Mouse (Mus musculus) limb, embryonic 13.5 days (tissue): ENCODE measurements at regions not wholly inside any gene's neighbourhood (a gene's known extent, or its start where the extent isn't known, plus 50 kb on each side); places are given as distances from the start of the nearest gene placed in this dataset.

Source experiments
- ATAC-seq: fragments of 200-750 bp; cut with Nextera tagmentation; 2 replicates; pipeline ENCODE4 v1.8.0; 2017; ENCODE audit warnings: low read depth, moderate number of reproducible peaks, moderate TSS enrichment; ENCODE audit not compliant: low FRiP score
- H3K27ac ChIP-seq: fragments of 300-500 bp; sonication (generic); 2 replicates; pipeline ENCODE4 v1.5.1; 2015; ENCODE audit warnings: inconsistent platforms, mild to moderate bottlenecking, moderate library complexity
- H3K27me3 ChIP-seq: fragments of 300-500 bp; sonication (generic); 2 replicates; pipeline ENCODE4 v1.6.1; 2015; ENCODE audit warnings: mild to moderate bottlenecking, inconsistent platforms
- H3K36me3 ChIP-seq: fragments of 300-500 bp; sonication (generic); 2 replicates; pipeline ENCODE4 v1.6.1; 2015; ENCODE audit warnings: inconsistent platforms, mild to moderate bottlenecking, moderate library complexity
- H3K4me1 ChIP-seq: fragments of 300-500 bp; sonication (generic); 2 replicates; pipeline ENCODE4 v1.6.1; 2015; ENCODE audit warnings: inconsistent platforms
- H3K4me2 ChIP-seq: fragments of 300-500 bp; sonication (generic); replicated peaks from 2 replicates; pipeline ENCODE4 v1.6.1; 2015; ENCODE audit warnings: inconsistent platforms, mild to moderate bottlenecking, moderate library complexity
- H3K4me3 ChIP-seq: fragments of 300-500 bp; sonication (generic); 2 replicates; pipeline ENCODE4 v1.5.1; 2015; ENCODE audit warnings: moderate library complexity, mild to moderate bottlenecking, inconsistent platforms
- H3K9ac ChIP-seq: fragments of 300-500 bp; sonication (generic); 2 replicates; pipeline ENCODE4 v1.6.1; 2015; ENCODE audit warnings: mild to moderate bottlenecking, inconsistent platforms
- H3K9me3 ChIP-seq: fragments of 300-500 bp; sonication (generic); 2 replicates; pipeline ENCODE4 v1.6.1; 2016; ENCODE audit warnings: inconsistent platforms
- WGBS: fragments of 180-500 bp; shearing (Covaris S2); methylation state at CpG from one replicate; pipeline ENCODE4 v1.1.7; 2015; 5-methylcytosine and 5-hydroxymethylcytosine counted together

DNA sequence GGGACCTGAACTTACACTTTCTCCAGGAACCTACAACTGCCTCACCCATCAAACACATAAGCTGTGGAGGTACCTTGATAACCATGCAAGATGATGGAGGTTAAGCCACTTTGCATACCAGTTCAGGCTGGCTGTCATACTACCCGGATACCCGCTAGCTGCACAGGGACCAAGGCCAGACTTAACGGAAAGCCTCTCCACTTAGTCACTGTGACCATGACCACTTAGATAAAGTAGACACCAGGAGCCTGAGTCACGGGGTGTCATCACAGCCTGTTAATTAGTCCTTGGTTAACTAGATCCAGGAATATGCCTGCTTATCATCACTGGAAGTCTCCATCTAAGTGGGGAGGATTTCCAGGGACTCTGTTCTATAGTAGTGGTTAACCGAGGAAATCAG lies 124.7 kb downstream of the Aipl1 start:
- Histone ChIP-seq H3K9me3 (no peaks in the 10 kb centered on the region), H3K36me3 (no peaks in the 10 kb centered on the region), H3K4me3 (no peak overlapping the region), H3K4me2 (no peak overlapping the region), H3K27ac (no peak overlapping the region), H3K27me3 (no peaks in the 10 kb centered on the region), H3K9ac (no peak overlapping the region), H3K4me1 (no peaks in the 10 kb centered on the region)
- no peak for ATAC-seq
- WGBS: 86% methylated on average over 5 of the region's 5 CpGs

DNA sequence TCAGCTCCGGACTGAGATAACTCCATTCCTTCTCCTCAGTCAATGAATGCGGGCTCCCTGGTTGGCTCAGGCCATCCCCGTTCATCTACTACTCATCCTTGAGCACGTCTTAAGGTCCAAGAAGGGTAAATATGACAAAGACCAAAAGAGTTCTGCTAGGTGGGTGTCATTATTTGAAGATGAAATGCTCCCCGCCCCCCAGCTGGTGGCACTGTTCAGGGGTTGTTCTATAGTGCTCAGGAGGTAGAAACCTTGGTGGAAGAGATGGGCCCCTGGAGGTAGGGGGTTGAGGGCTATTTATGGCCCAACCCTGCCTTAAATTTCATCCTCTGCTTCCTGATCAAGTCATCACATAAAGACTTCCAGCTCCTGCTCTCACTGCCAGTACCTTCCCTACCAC lies 126.0 kb downstream of the Aipl1 start:
- H3K9me3 ChIP-seq: no peaks in the 10 kb centered on the region
- no peak overlapping the region for H3K4me3 ChIP-seq
- no peak overlapping the region for H3K27ac ChIP-seq
- ATAC-seq: no peak
- H3K36me3 ChIP-seq: no peaks in the 10 kb centered on the region
- 83% methylated on average over 5 of the region's 5 CpGs for WGBS
- no peaks in the 10 kb centered on the region for H3K27me3 ChIP-seq
- no peak overlapping the region for H3K9ac ChIP-seq
- H3K4me2 ChIP-seq: no peak overlapping the region
- H3K4me1 ChIP-seq: no peaks in the 10 kb centered on the region

GRCm38 (mm10) chr11:71908616-71909015 lies 128.7 kb downstream of the Aipl1 start:
- Histone ChIP-seq H3K9me3 (no peaks in the 10 kb centered on the region), H3K9ac (no peak overlapping the region), H3K27ac (no peak overlapping the region), H3K4me3 (no peak overlapping the region), H3K4me1 (no peaks in the 10 kb centered on the region), H3K27me3 (no peaks in the 10 kb centered on the region), H3K4me2 (no peak overlapping the region), H3K36me3 (no peaks in the 10 kb centered on the region)
- WGBS: 34% methylated on average over 7 of the region's 7 CpGs
- ATAC-seq: no peak

DNA sequence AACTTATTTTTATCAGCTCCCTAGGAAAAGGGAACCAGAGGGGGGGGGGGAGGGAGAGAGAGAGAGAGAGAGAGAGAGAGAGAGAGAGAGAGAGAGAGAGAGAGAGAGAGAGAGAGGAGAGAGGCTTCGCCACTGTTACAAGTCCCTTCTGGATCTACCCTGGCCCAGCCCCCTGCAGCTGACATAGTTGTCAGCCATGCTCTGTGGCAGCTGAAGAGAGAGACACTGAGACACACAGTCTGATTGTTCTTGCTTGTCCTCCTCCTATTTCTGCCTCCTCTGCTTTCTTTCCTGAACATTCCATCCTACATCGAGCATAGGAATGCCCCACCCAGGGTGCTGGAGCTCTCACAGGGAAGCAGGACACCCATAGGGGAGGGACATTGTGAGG lies 134.3 kb downstream of the Aipl1 start:
- WGBS: 32% methylated on average over 2 of the region's 2 CpGs
- ATAC-seq: no peak
- Histone ChIP-seq H3K4me1 (peaks cover 4% of the 10 kb centered on the region; the same call in 1 of the 2 replicates), H3K4me3 (no peak overlapping the region), H3K36me3 (no peaks in the 10 kb centered on the region), H3K27me3 (no peaks in the 10 kb centered on the region), H3K9ac (no peak overlapping the region), H3K4me2 (no peak overlapping the region), H3K27ac (no peak overlapping the region), H3K9me3 (no peaks in the 10 kb centered on the region)

DNA sequence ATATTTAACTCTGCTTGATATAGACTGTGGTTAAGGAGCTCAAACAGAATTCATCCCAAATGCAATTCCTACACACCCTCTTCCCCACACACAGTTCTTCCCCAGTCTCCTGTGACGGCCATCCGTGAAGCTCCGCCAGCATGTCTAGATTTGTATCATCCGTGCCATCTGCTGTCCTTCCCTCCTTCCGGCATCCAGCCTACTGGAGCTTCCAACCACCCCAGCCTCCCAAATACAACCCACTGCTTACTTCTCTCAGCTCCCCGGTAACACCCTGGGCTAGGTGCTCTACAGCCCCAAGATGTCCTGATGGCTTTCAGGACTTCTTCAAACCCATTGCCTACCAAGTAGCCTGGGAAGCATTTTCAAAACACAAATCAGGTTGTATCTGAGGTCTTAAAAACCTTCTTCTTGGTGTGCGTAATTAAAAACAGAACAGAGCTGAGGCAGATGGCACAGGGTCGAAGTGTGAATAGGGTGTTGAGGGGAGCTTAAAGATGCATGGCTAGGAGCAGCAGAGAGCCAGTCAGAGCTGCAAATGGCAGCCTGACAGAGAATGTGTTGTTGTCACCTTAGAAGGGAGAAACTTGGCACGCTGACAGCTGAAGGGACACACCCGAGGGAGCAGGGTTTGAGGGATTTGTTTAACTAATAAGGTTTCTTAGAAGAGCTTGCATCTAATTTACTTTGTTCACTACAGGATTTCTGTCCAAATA lies 134.8 kb downstream of the Aipl1 start:
- ATAC-seq: no peak
- no peaks in the 10 kb centered on the region for H3K27me3 ChIP-seq
- H3K4me2 ChIP-seq: no peak overlapping the region
- H3K4me1 ChIP-seq: peaks cover 4% of the 10 kb centered on the region; the same call in 1 of the 2 replicates
- no peak overlapping the region for H3K4me3 ChIP-seq
- H3K36me3 ChIP-seq: no peaks in the 10 kb centered on the region
- no peak overlapping the region for H3K9ac ChIP-seq
- no peak overlapping the region for H3K27ac ChIP-seq
- 52% methylated on average over 10 of the region's 10 CpGs for WGBS
- H3K9me3 ChIP-seq: no peaks in the 10 kb centered on the region

DNA sequence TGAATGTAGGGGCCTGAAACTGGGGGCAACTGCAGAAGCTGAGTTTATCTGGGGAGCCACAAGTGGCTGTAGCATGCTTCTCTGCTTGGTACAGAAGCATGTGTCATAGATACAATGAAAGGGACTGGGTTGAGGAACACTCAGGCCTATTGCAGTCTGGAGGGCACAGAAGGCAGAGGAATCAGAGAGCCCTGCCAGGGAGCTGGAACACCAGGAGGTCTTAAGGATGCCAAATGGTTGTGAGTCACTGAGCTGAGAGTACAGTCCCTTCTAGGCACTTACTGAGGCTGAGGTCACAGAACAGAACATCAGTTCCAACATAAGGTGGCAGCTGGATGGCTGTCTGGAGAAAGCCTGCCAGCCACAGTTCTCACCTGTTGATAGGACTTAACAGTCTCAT lies 136.5 kb downstream of the Aipl1 start:
- no peak overlapping the region for H3K27ac ChIP-seq
- peaks cover 4% of the 10 kb centered on the region; the same call in 1 of the 2 replicates for H3K4me1 ChIP-seq
- no peaks in the 10 kb centered on the region for H3K9me3 ChIP-seq
- H3K4me2 ChIP-seq: no peak overlapping the region
- H3K36me3 ChIP-seq: no peaks in the 10 kb centered on the region
- no peak overlapping the region for H3K9ac ChIP-seq
- no peak overlapping the region for H3K4me3 ChIP-seq
- H3K27me3 ChIP-seq: no peaks in the 10 kb centered on the region
- ATAC-seq: no peak

GRCm38 (mm10) chr11:71897551-71897950 lies 139.8 kb downstream of the Aipl1 start:
- Histone ChIP-seq H3K27me3 (no peaks in the 10 kb centered on the region), H3K36me3 (no peaks in the 10 kb centered on the region), H3K4me2 (no peak overlapping the region), H3K4me1 (peaks cover 2% of the 10 kb centered on the region; the same call in 1 of the 2 replicates), H3K9me3 (no peaks in the 10 kb centered on the region), H3K9ac (no peak overlapping the region), H3K4me3 (no peak overlapping the region), H3K27ac (no peak overlapping the region)
- WGBS: 53% methylated on average over 2 of the region's 2 CpGs
- no peak for ATAC-seq

DNA sequence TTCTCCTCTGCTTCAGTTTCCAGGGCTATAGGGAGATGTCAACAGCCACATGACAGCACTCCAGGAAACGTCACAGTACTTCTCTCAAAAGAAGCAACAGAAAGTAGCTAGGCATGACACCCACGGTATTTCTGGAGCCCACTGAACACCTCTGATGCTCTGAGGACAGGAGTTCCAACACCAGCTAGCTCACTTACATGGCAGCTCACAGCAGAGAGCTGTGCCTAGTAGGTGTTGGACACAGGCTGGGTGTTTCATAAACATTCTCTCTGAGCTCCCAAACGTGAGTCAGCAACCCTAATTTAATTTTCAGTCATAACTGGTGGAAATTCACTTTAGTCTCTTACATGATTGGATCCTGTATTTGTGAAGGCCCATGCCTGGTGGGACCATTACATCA lies 140.2 kb downstream of the Aipl1 start:
- no peak for ATAC-seq
- WGBS: 57% methylated on average over 3 of the region's 3 CpGs
- H3K9me3 ChIP-seq: no peaks in the 10 kb centered on the region
- H3K4me2 ChIP-seq: no peak overlapping the region
- H3K27me3 ChIP-seq: no peaks in the 10 kb centered on the region
- no peaks in the 10 kb centered on the region for H3K4me1 ChIP-seq
- no peak overlapping the region for H3K4me3 ChIP-seq
- no peak overlapping the region for H3K9ac ChIP-seq
- H3K27ac ChIP-seq: no peak overlapping the region
- no peaks in the 10 kb centered on the region for H3K36me3 ChIP-seq

DNA sequence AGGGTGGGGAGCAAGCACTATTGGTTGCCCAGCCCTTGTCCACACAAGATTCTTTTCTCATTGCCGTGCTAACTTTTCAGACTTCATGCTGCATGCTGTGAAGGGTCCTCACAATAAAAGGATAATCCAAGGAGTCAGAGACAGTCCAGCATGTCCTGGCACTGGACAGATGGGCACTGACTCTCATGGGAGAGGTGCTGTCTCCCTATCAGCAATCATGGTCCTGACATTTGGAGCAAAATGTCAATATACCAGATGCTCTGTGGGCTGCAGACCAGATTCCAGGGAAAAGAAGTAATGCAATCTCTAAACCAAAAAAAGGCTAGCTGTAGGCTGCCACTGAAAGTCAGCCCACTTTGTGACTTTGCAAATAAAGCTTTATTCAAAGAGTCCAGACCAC lies 141.5 kb downstream of the Wscd1 start:
- H3K27me3 ChIP-seq: no peaks in the 10 kb centered on the region
- no peak for ATAC-seq
- H3K36me3 ChIP-seq: no peaks in the 10 kb centered on the region
- H3K4me1 ChIP-seq: no peaks in the 10 kb centered on the region
- WGBS: 97% methylated on average over 1 of the region's 1 CpGs
- no peak overlapping the region for H3K27ac ChIP-seq
- H3K9ac ChIP-seq: no peak overlapping the region
- no peak overlapping the region for H3K4me2 ChIP-seq
- H3K4me3 ChIP-seq: no peak overlapping the region
- H3K9me3 ChIP-seq: no peaks in the 10 kb centered on the region

- no peaks in the 10 kb centered on the region for H3K4me1 ChIP-seq
- no peak overlapping the region for H3K4me2 ChIP-seq
- 80% methylated on average over 4 of the region's 4 CpGs for WGBS
- H3K9ac ChIP-seq: no peak overlapping the region
- H3K4me3 ChIP-seq: no peak overlapping the region
- no peaks in the 10 kb centered on the region for H3K9me3 ChIP-seq
- no peaks in the 10 kb centered on the region for H3K36me3 ChIP-seq
- ATAC-seq: no peak
- H3K27me3 ChIP-seq: no peaks in the 10 kb centered on the region
- no peak overlapping the region for H3K27ac ChIP-seq
Observed at GRCm38 (mm10) chr11:71889161-71889560, 139.4 kb downstream of the Wscd1 start.

- H3K9ac ChIP-seq: no peak overlapping the region
- H3K27ac ChIP-seq: no peak overlapping the region
- no peak overlapping the region for H3K4me2 ChIP-seq
- no peaks in the 10 kb centered on the region for H3K36me3 ChIP-seq
- no peak for ATAC-seq
- no peaks in the 10 kb centered on the region for H3K27me3 ChIP-seq
- no peaks in the 10 kb centered on the region for H3K9me3 ChIP-seq
- H3K4me3 ChIP-seq: no peak overlapping the region
- WGBS: 4% methylated on average over 4 of the region's 4 CpGs
- no peaks in the 10 kb centered on the region for H3K4me1 ChIP-seq
Observed at GRCm38 (mm10) chr11:71887211-71887610, 137.5 kb downstream of the Wscd1 start.

DNA sequence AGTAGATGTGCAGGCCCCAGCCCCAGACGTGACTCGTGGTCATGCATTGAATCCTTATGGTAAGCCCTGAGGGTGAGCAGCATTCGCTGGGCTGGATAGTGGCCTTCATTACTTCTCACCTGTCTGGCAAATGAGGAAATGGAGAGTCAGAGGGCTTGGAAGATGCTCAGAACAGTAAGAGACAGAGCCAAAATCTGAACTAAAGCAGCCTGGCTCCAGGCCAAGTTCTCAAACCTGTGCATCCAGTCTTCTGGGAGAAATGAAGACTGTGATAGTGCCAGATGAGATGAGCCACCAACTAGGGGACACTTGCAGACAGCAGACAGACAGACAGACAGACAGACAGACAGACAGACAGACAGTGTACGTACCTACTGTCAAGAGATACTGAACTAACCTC lies 137.1 kb downstream of the Wscd1 start:
- no peak overlapping the region for H3K4me2 ChIP-seq
- no peak overlapping the region for H3K4me3 ChIP-seq
- H3K27ac ChIP-seq: no peak overlapping the region
- no peak for ATAC-seq
- 46% methylated on average over 4 of the region's 4 CpGs for WGBS
- no peak overlapping the region for H3K9ac ChIP-seq
- H3K9me3 ChIP-seq: no peaks in the 10 kb centered on the region
- no peaks in the 10 kb centered on the region for H3K36me3 ChIP-seq
- H3K27me3 ChIP-seq: no peaks in the 10 kb centered on the region
- H3K4me1 ChIP-seq: no peaks in the 10 kb centered on the region

GRCm38 (mm10) chr11:71884861-71885260 lies 135.1 kb downstream of the Wscd1 start:
- H3K27ac ChIP-seq: no peak overlapping the region
- H3K4me1 ChIP-seq: no peaks in the 10 kb centered on the region
- no peak overlapping the region for H3K9ac ChIP-seq
- H3K36me3 ChIP-seq: no peaks in the 10 kb centered on the region
- H3K4me2 ChIP-seq: no peak overlapping the region
- no peaks in the 10 kb centered on the region for H3K27me3 ChIP-seq
- no peak for ATAC-seq
- no peaks in the 10 kb centered on the region for H3K9me3 ChIP-seq
- no peak overlapping the region for H3K4me3 ChIP-seq
- WGBS: 56% methylated on average over 6 of the region's 6 CpGs
